Mouse (Mus musculus) CD4-positive, CD25-positive, alpha-beta regulatory T cell, adult 9 weeks (primary cell): ENCODE measurements around the gene Serp2. TPM values are rescaled to one million over a fixed set of nuclear protein-coding genes. Genes with fewer than 3 reads are reported as not detected.

Experiments
- polyA plus RNA-seq: library from polyadenylated mRNA; unstranded; fragments of 100-300 nt; shearing (Covaris generic); gene quantifications from one replicate; pipeline ENCODE4 v1.2.1, GENCODE M21; 2017

Serp2 gene
- 1.3 TPM for polyA plus RNA-seq

GRCm38 (mm10) chr14:76556852-76557208, at the start of gene Serp2:
TSS of gene Serp2 (minus strand) at chr14:76556889.

Other genes starting within 250 kb of the Serp2 start
- 6.5 TPM for gene Tsc22d1, start 141.9 kb downstream of the Serp2 start, polyA plus RNA-seq